In the genomic region with DNA sequence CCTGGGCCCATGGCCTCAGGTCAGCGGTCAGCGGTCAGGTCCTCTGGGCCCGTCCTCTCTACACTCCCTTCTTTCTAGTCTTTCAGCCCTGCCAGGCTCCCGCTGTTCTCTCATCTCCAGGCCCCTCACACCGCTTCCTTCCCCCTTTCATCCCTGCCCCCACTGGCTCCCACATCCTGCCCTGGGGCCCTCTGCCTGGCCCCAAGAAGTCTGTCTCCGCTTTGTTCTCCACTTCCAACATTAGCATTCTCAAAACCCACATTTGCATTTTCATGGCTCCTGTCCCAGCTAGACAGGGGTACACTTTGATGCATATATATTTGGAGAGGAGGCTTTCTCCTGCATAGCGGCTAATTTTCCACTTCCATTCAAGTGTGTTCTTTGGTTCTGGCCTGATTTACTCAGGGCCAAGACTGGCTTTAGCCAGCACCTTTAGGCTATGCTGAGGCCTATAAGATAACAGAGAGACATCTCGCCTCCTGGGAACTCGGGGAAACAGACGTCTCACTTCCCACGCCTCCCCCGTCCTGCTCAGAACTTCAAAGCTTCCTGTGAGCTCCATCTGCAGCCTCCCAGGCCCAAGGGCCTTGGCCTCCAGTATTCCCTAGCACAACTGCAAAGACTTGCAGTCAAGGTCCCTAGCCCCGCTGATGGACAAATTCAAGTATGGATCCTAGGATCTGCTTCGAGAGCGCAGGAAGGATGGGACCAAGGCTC, we compare ENCODE assay signal across 8 mouse cellular contexts.
A peak's percentile ranks its signal among the peaks of the same experiment; 100 is the strongest.
DNase-seq lines count a peak whose midpoint lies in the region; ATAC-seq and TF ChIP-seq lines count a peak whose summit lies in the region.

No protein-coding gene starts in this region.

- H3K27me3 ChIP-seq in hindbrain, postnatal 0 days (ENCODE audit: insufficient read depth, low read length) = no peaks in the 10 kb centered on the region
- H3K27me3 ChIP-seq in midbrain, embryonic 10.5 days (ENCODE audit: low read depth, poor library complexity, severe bottlenecking) = peaks cover 22% of the 10 kb centered on the region
- H3K27me3 ChIP-seq in cerebellum, adult 2 months (ENCODE audit: control insufficient read depth, insufficient read depth, low read length) = no peaks in the 10 kb centered on the region

- DNase-seq in frontal cortex, postnatal 25 days (ENCODE audit: low spot score in 2 of 2) = no peak
- peak; percentile 70 for DNase-seq in right cerebral cortex, adult 18-20 months
- DNase-seq in right cerebral cortex, postnatal 14 days = no peak
- peak; percentile 37 for DNase-seq in hindbrain, postnatal 0 days (ENCODE audit: low spot score)
- peak; percentile 86 for DNase-seq in midbrain, embryonic 10.5 days (ENCODE audit: low spot score)
- DNase-seq in thymus, postnatal 36 days = peak; percentile 62 to 74
- no peak for DNase-seq in cerebellum, adult 2 months

- no peaks in the 10 kb centered on the region for H3K9me3 ChIP-seq in hindbrain, postnatal 0 days (ENCODE audit: low read length)
- H3K9me3 ChIP-seq in midbrain, embryonic 10.5 days (replicated peaks) = no peaks in the 10 kb centered on the region

- peak overlapping the region; percentile 64 for H3K27ac ChIP-seq in hindbrain, postnatal 0 days
- H3K27ac ChIP-seq in midbrain, embryonic 10.5 days (replicated peaks) = peak overlapping the region; percentile 95
- no peak overlapping the region for H3K27ac ChIP-seq in cerebellum, adult 2 months (ENCODE audit: insufficient read depth, low read length)

- 16% methylated on average over 15 of the region's 15 CpGs for WGBS in hindbrain, postnatal 0 days
- 3% methylated on average over 15 of the region's 15 CpGs for WGBS in midbrain, embryonic 10.5 days
- 50% methylated on average over 15 of the region's 15 CpGs for WGBS in cerebellum, adult 2 months

- peak; percentile 75 for ATAC-seq in frontal cortex, adult (ENCODE audit: low TSS enrichment)
- peak; percentile 63 for ATAC-seq in hindbrain, postnatal 0 days

- no peak overlapping the region for H3K9ac ChIP-seq in hindbrain, postnatal 0 days (replicated peaks; ENCODE audit: low read length)

- no peak for TF ChIP-seq CTCF in hindbrain, postnatal 0 days (IDR thresholded peaks at IDR 0.05; ENCODE audit: low read depth)
- TF ChIP-seq CTCF in cerebellum, adult 2 months (IDR thresholded peaks at IDR 0.05; ENCODE audit: borderline replicate concordance, insufficient read depth, low read depth, low read length) = no peak

- no peak for TF ChIP-seq POLR2A in cerebellum, adult 2 months (IDR thresholded peaks at IDR 0.05; ENCODE audit: borderline replicate concordance, insufficient read depth, low read length)

- H3K36me3 ChIP-seq in hindbrain, postnatal 0 days (ENCODE audit: insufficient read depth, low read length) = no peaks in the 10 kb centered on the region
- H3K36me3 ChIP-seq in midbrain, embryonic 10.5 days = no peaks in the 10 kb centered on the region

- H3K4me3 ChIP-seq in hindbrain, postnatal 0 days (ENCODE audit: low read length) = no peak overlapping the region
- peak overlapping the region; percentile 37 for H3K4me3 ChIP-seq in midbrain, embryonic 10.5 days
- no peak overlapping the region for H3K4me3 ChIP-seq in cerebellum, adult 2 months (replicated peaks; ENCODE audit: insufficient read depth, low read depth, low read length)

- H3K4me1 ChIP-seq in hindbrain, postnatal 0 days (ENCODE audit: insufficient read depth, low read length) = peaks cover 18% of the 10 kb centered on the region; the same call in 1 of the 2 replicates
- H3K4me1 ChIP-seq in midbrain, embryonic 10.5 days = peaks cover 88% of the 10 kb centered on the region
- no peaks in the 10 kb centered on the region for H3K4me1 ChIP-seq in cerebellum, adult 2 months (ENCODE audit: control insufficient read depth, insufficient read depth, low read length)

- no peak overlapping the region for H3K4me2 ChIP-seq in hindbrain, postnatal 0 days (ENCODE audit: low read depth, low read length)

Comparison
In these comparisons a context has a peak if more than half of its experiments do, and no peak if none do; other contexts are left out.
1. DNase-seq: peak in right cerebral cortex, adult 18-20 months (single experiment), hindbrain, postnatal 0 days (single experiment), midbrain, embryonic 10.5 days (single experiment) and thymus, postnatal 36 days (2 of 2); none in frontal cortex, postnatal 25 days (0 of 2), right cerebral cortex, postnatal 14 days (single experiment) and cerebellum, adult 2 months (0 of 2).